Mouse (Mus musculus) heart, embryonic 16.5 days (tissue): ENCODE results near the gene Dmkn. TPM values are rescaled to one million over a fixed set of nuclear protein-coding genes. Genes with fewer than 3 reads are reported as not detected.
A peak's percentile ranks its signal among the peaks of the same experiment; 100 is the strongest.
"Not testable (repeated sequence)": the region's sequence is repeated elsewhere in the genome, so short reads cannot be mapped to it uniquely, and the experiment has no call there.

ENCODE experiments used
- ATAC-seq: fragments of 200-750 bp; cut with Nextera tagmentation; replicated peaks from 2 replicates; pipeline ENCODE4 v1.8.0; 2017; ENCODE audit warnings: moderate number of reproducible peaks; ENCODE audit not compliant: insufficient read depth, low FRiP score; ENCODE audit errors: extremely low read depth
- H3K27ac ChIP-seq: fragments of 300-500 bp; sonication (generic); 2 replicates; pipeline ENCODE4 v1.5.1; 2014; ENCODE audit warnings: mild to moderate bottlenecking, low read length, control low read depth, moderate library complexity
- H3K27me3 ChIP-seq: fragments of 300-500 bp; sonication (generic); 2 replicates; pipeline ENCODE4 v1.6.1; 2014; ENCODE audit warnings: low read length, mixed read lengths; ENCODE audit not compliant: control insufficient read depth, insufficient read depth
- H3K36me3 ChIP-seq: fragments of 300-500 bp; sonication (generic); 2 replicates; pipeline ENCODE4 v1.6.1; 2014; ENCODE audit not compliant: control insufficient read depth, insufficient read depth
- H3K4me1 ChIP-seq: fragments of 300-500 bp; sonication (generic); 2 replicates; pipeline ENCODE4 v1.6.1; 2014; ENCODE audit warnings: low read length, mixed read lengths; ENCODE audit not compliant: control insufficient read depth, insufficient read depth
- H3K4me2 ChIP-seq: fragments of 300-500 bp; sonication (generic); 2 replicates; pipeline ENCODE4 v1.6.1; 2014; ENCODE audit warnings: low read depth, mild to moderate bottlenecking, control low read depth, low read length
- H3K4me3 ChIP-seq: fragments of 300-500 bp; sonication (generic); 2 replicates; pipeline ENCODE4 v1.5.1; 2014; ENCODE audit warnings: mild to moderate bottlenecking, control low read depth, low read length
- H3K9ac ChIP-seq: fragments of 300-500 bp; sonication (generic); 2 replicates; pipeline ENCODE4 v1.6.1; 2014; ENCODE audit warnings: low read length, control low read depth
- H3K9me3 ChIP-seq: fragments of 300-500 bp; sonication (generic); replicated peaks from 2 replicates; pipeline ENCODE4 v1.6.1; 2016; ENCODE audit warnings: low read length; ENCODE audit not compliant: control insufficient read depth
- WGBS: fragments of 180-500 bp; shearing (Covaris S2); extraction: QIAGEN DNeasy Blood & Tissue Kit; methylation state at CpG from one replicate; pipeline ENCODE4 v1.1.7; 2014; 5-methylcytosine and 5-hydroxymethylcytosine counted together
- polyA plus RNA-seq: library from polyadenylated mRNA; unstranded; fragments of >200 nt; fragmentation: Nextera tagmentation; extraction: Ambion mirVana; gene quantifications from 2 replicates; pipeline ENCODE4 v1.2.1, GENCODE M21; 2015

Gene Dmkn
- polyA plus RNA-seq, 1 experiment from 2014 or later, result 5.9 TPM

DNA sequence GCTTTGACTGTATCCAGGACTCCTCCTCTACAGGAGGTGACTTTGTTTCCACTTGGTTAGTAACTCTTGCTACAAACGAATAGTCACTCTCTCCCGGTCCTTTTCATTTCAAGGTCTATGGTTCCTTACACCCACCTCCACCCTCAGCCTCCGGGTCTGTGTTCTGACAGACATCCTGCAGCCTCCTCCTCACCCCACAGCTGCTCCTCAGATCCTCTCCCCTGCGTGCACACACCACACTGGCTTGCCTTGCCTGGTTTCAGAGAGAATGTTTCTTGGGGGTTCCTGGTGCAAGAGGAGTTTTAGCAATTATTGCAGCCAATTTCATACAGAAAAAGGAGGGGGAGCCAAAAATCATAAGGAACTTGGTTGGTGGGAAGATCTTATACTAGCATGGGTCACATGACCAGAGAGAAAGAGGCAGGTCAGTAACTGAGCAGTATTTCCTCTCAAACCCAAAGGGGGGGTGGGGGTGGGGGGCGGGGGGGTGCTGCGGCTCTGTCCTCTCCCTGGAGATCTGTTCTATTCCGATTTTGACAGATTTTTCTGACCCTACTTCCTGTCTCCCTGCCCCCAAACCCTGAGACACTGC, 57.4 kb downstream of the Dmkn start:
- no peaks in the 10 kb centered on the region for H3K9me3 ChIP-seq
- peak; percentile 32; the same call in 1 of the 2 replicates for ATAC-seq
- WGBS, result 51% methylated on average over 7 of the region's 7 CpGs
- no peak overlapping the region for H3K4me2 ChIP-seq
- H3K4me1 ChIP-seq, result no peaks in the 10 kb centered on the region
- H3K4me3 ChIP-seq, result no peak overlapping the region
- H3K27me3 ChIP-seq, result no peaks in the 10 kb centered on the region; the same call in 1 of the 2 replicates
- H3K9ac ChIP-seq, result no peak overlapping the region
- H3K27ac ChIP-seq, result no peak overlapping the region
- H3K36me3 ChIP-seq, result no peaks in the 10 kb centered on the region

DNA sequence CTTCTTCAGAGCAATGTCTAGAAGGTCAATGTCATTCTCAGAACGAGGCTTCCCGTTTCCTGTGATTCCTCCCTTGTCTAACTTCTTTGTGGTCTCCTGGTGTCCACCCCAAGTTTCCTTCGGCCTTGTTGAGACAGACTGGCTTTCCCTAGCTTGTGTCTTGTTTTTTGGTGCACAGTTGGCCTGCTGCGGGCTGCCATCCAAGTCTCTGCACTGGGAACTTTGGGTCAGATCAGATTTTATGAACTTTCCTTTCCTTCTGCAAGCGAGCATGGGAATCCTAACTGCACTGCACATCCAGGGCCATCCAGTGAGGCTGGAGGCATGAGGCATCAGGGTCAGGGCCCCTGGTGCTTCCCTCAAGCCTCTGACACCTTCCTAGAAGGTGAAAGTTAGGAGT, 58.0 kb downstream of the Dmkn start:
- Histone ChIP-seq H3K27ac (no peak overlapping the region), H3K9me3 (no peaks in the 10 kb centered on the region), H3K27me3 (no peaks in the 10 kb centered on the region; the same call in 1 of the 2 replicates), H3K36me3 (no peaks in the 10 kb centered on the region), H3K4me2 (no peak overlapping the region), H3K4me3 (no peak overlapping the region), H3K9ac (no peak overlapping the region), H3K4me1 (no peaks in the 10 kb centered on the region)
- ATAC-seq, result no peak
- 49% methylated on average over 5 of the region's 5 CpGs for WGBS

DNA sequence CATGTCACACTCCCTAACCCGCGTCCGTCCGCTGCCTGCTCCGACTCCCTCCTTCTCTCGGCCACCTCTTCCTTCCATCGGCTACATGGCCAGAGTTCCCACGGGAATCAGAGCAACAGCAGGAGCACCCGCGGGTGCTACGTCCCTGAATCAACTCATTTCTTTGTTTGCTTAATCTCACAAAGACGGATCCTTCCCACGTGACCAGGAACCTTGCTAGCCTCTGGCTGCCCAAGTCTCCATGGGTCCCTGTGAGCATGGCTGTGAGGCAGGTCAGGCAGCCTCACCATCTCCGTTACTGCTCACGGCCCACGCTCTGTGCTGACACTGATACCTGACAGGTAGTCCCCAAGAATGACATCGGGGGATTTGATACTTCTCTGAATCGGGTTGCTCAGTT, 60.1 kb downstream of the Dmkn start, which contains the start of gene Ffar2:
Ffar2 (minus strand) TSS at position 101 of the 400 bp plus-strand sequence.
- H3K4me3 ChIP-seq, result no peak within 1 kb of the TSS
- ATAC-seq, result no peak
- no peaks in the 10 kb centered on the region for H3K4me1 ChIP-seq
- no peak within 1 kb of the TSS for H3K9ac ChIP-seq
- no peak within 1 kb of the TSS for H3K4me2 ChIP-seq
- WGBS, result 82% methylated on average over 18 of the region's 18 CpGs
- no peaks in the 10 kb centered on the region; the same call in 1 of the 2 replicates for H3K27me3 ChIP-seq
- H3K36me3 ChIP-seq, result no peaks in the 10 kb centered on the region
- no peaks in the 10 kb centered on the region for H3K9me3 ChIP-seq
- H3K27ac ChIP-seq, result no peak within 1 kb of the TSS

DNA sequence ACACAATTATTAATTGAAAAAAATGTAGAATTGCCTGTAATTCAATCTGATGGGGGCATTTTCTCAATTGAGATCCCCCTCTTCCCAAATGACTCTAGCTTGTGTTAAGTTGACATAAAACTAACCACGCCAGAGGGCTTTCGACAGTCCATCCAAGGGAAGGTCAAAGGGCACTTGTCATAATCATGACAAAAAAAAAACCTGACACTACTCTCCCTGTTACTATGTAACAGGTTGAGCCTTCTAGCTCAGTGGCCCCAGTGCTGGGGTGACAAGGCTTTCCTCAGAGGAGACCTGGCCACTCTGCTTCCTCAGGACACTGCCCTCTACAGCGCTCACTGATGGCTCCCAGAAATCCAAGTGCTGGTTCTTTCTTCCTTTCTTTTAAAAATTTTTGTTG, 60.8 kb downstream of the Dmkn start:
- 89% methylated on average over 3 of the region's 3 CpGs for WGBS
- no peaks in the 10 kb centered on the region; the same call in 1 of the 2 replicates for H3K27me3 ChIP-seq

DNA sequence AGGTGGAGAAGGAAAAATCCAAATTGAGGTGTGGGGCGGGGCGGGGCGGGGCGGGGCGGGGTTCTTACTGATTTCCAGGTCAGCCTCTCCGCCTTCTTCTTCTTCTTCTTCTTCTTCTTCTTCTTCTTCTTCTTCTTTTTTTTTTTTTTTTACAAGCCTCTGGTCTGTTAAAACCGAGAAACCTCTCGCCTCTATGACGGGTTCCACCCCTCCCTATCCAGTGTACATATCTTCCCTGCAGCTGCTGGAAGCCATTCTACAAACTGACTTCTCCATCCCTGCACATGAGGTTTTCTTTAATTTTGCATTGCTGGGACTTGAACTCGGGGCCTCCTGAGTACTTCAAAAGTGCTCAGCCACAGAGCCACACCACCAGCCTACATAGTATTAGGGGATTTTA, 63.1 kb downstream of the Dmkn start:
- no peak overlapping the region for H3K4me2 ChIP-seq
- whole genome bisulfite sequencing, result 90% methylated on average over 10 of the region's 10 CpGs
- no peaks in the 10 kb centered on the region for H3K4me1 ChIP-seq
- H3K9ac ChIP-seq, result no peak overlapping the region
- no peaks in the 10 kb centered on the region for H3K9me3 ChIP-seq
- no peak overlapping the region for H3K4me3 ChIP-seq
- H3K27ac ChIP-seq, result no peak overlapping the region
- H3K27me3 ChIP-seq, result no peaks in the 10 kb centered on the region
- no peak for ATAC-seq
- no peaks in the 10 kb centered on the region for H3K36me3 ChIP-seq

More for the DNA sequence above, 60.8 kb downstream of the Dmkn start:
- H3K4me1 ChIP-seq, result no peaks in the 10 kb centered on the region
- ATAC-seq, result no peak
- H3K36me3 ChIP-seq, result no peaks in the 10 kb centered on the region
- H3K9ac ChIP-seq, result no peak overlapping the region
- H3K4me2 ChIP-seq, result no peak overlapping the region
- no peak overlapping the region for H3K4me3 ChIP-seq
- no peaks in the 10 kb centered on the region for H3K9me3 ChIP-seq
- H3K27ac ChIP-seq, result no peak overlapping the region

DNA sequence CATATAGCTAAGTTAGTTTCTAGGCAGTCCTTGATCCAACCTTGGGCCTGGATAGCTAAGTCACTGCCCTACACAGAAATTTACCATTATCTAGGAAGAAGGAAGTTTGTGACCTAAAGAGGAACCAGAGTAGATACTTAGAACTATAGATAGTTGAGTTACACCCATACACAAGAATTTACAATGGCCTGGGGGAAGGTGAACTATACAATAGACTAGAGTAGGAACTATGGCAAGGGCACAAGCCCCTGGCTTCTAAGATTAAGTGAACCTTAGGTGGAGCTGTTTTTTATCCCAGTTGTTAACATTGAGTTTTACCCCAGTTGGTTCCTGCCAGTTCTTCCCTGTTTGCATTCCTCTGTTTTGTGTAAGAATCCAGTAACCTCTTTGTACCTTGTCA, 65.3 kb downstream of the Dmkn start:
- H3K27ac ChIP-seq, H3K4me1 ChIP-seq, H3K9me3 ChIP-seq, H3K4me2 ChIP-seq, ATAC-seq, H3K9ac ChIP-seq, H3K36me3 ChIP-seq, H3K4me3 ChIP-seq, H3K27me3 ChIP-seq: not testable (repeated sequence)

DNA sequence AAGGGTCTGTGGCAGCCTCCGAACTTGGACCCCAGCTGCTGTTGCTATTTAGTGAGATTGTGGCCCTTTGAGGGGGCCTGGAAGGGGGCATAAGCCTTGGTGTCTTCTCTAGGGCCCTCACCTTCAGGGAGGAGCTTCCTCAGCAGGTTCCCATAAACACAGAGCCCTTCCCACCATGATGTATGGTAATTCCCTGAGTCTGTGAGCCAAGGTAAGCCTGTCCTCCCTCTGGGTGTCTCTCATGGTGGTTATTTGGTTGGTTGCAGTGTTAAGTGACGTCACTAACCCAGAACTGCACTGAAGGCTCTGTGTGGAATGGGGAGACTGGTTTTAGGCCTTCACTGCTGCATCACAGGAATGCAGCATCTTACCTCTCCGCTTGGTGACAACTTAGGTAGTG, 65.9 kb downstream of the Dmkn start:
- no peaks in the 10 kb centered on the region for H3K27me3 ChIP-seq
- no peaks in the 10 kb centered on the region for H3K4me1 ChIP-seq
- no peaks in the 10 kb centered on the region for H3K36me3 ChIP-seq
- H3K4me2 ChIP-seq, result no peak overlapping the region
- no peaks in the 10 kb centered on the region for H3K9me3 ChIP-seq
- no peak overlapping the region for H3K4me3 ChIP-seq
- no peak overlapping the region for H3K9ac ChIP-seq
- 64% methylated on average over 3 of the region's 3 CpGs for WGBS
- no peak overlapping the region for H3K27ac ChIP-seq
- ATAC-seq, result no peak

Other genes with a start within 250 kb of the Dmkn start
- gene Arhgap33, start 228.7 kb upstream of the Dmkn start, polyA plus RNA-seq, result 7.3 and 8.2 TPM in 2 replicates
- 204 and 205 TPM in 2 replicates for gene Hspb6, start 211.6 kb upstream of the Dmkn start, polyA plus RNA-seq
- gene Proser3, start 211.5 kb upstream of the Dmkn start, polyA plus RNA-seq, result 6.6 and 8.4 TPM in 2 replicates
- gene Lin37, start 203.9 kb upstream of the Dmkn start, polyA plus RNA-seq, result 33.6 and 40.1 TPM in 2 replicates
- gene U2af1l4, start 200.5 kb upstream of the Dmkn start, polyA plus RNA-seq, result 102 and 104 TPM in 2 replicates
- gene Gm49396, start 200.4 kb upstream of the Dmkn start, polyA plus RNA-seq, result 11.4 and 12.0 TPM in 2 replicates
- 111 and 123 TPM in 2 replicates for gene Psenen, start 200.1 kb upstream of the Dmkn start, polyA plus RNA-seq
- 3.9 and 5.3 TPM in 2 replicates for gene Igflr1, start 198.3 kb upstream of the Dmkn start, polyA plus RNA-seq
- gene Kmt2b, start 175.0 kb upstream of the Dmkn start, polyA plus RNA-seq, result 4.2 TPM in 2 replicates
- 0.24 and 0.51 TPM in 2 replicates for gene Zbtb32, start 164.8 kb upstream of the Dmkn start, polyA plus RNA-seq
- 0.47 and 0.49 TPM in 2 replicates for gene Upk1a, start 150.9 kb upstream of the Dmkn start, polyA plus RNA-seq
- 1,996 and 2,229 TPM in 2 replicates for gene Cox6b1, start 137.6 kb upstream of the Dmkn start, polyA plus RNA-seq
- not detected in 2 replicates for gene Etv2, start 127.9 kb upstream of the Dmkn start, polyA plus RNA-seq
- gene Rbm42, start 113.4 kb upstream of the Dmkn start, polyA plus RNA-seq, result 84.5 and 85.8 TPM in 2 replicates
- gene Haus5, start 98.8 kb upstream of the Dmkn start, polyA plus RNA-seq, result 32.2 and 32.6 TPM in 2 replicates
- not detected in 2 replicates for gene Pmis2, start 92.2 kb upstream of the Dmkn start, polyA plus RNA-seq
- gene 2200002J24Rik, start 64.8 kb upstream of the Dmkn start, polyA plus RNA-seq, result 1.0 and 1.8 TPM in 2 replicates
- gene Atp4a, start 51.5 kb upstream of the Dmkn start, polyA plus RNA-seq, result 0.37 and 0.39 TPM in 2 replicates
- 197 and 203 TPM in 2 replicates for gene Tmem147, start 34.2 kb upstream of the Dmkn start, polyA plus RNA-seq
- gene Gapdhs, start 20.1 kb upstream of the Dmkn start, polyA plus RNA-seq, result 0.21 and 0.47 TPM in 2 replicates
- 1.6 and 1.8 TPM in 2 replicates for gene Sbsn, start 12.3 kb upstream of the Dmkn start, polyA plus RNA-seq
- gene Krtdap, start 24.1 kb downstream of the Dmkn start, polyA plus RNA-seq, result 2.0 and 2.7 TPM in 2 replicates
- 0.26 and 0.45 TPM in 2 replicates for gene Ffar2, start 60.0 kb downstream of the Dmkn start, polyA plus RNA-seq
- gene Ffar3, start 92.4 kb downstream of the Dmkn start, polyA plus RNA-seq, result 0.10 TPM in 1 of 2 replicates, not detected in the other
- gene Ffar1, start 97.8 kb downstream of the Dmkn start, polyA plus RNA-seq, result 0.04 TPM in 1 of 2 replicates, not detected in the other
- gene Cd22, start 116.6 kb downstream of the Dmkn start, polyA plus RNA-seq, result 0.14 and 0.24 TPM in 2 replicates
- gene Mag, start 151.1 kb downstream of the Dmkn start, polyA plus RNA-seq, result 0.24 TPM in 1 of 2 replicates, not detected in the other
- not detected in 2 replicates for gene Hamp2, start 160.9 kb downstream of the Dmkn start, polyA plus RNA-seq
- gene Hamp, start 180.3 kb downstream of the Dmkn start, polyA plus RNA-seq, result not detected in 2 replicates
- gene Usf2, start 193.0 kb downstream of the Dmkn start, polyA plus RNA-seq, result 15.5 and 16.6 TPM in 2 replicates
- 10.8 and 14.5 TPM in 2 replicates for gene Lsr, start 209.7 kb downstream of the Dmkn start, polyA plus RNA-seq
- 0.70 and 0.90 TPM in 2 replicates for gene Fam187b, start 210.0 kb downstream of the Dmkn start, polyA plus RNA-seq